Mouse (Mus musculus) inflammation-experienced regulatory T-cells, adult 6 months (primary cell): Measurements from ENCODE around the gene Mettl7a2. TPM values are rescaled to one million over a fixed set of nuclear protein-coding genes. Genes with fewer than 3 reads are reported as not detected.
"Not testable (repeated sequence)": the region's sequence is repeated elsewhere in the genome, so short reads cannot be mapped to it uniquely, and the experiment has no call there.

ENCODE experiments used
- ATAC-seq: one replicate; pipeline ENCODE4 v1.8.0; 2017
- polyA plus RNA-seq, 3 experiments: library from polyadenylated mRNA; unstranded; fragments of 100-300 nt; shearing (Covaris generic); gene quantifications; one replicate each; pipeline ENCODE4 v1.2.1; 2017

Gene Mettl7a2
- polyA plus RNA-seq, 3 experiments from 2014 or later = not detected

DNA sequence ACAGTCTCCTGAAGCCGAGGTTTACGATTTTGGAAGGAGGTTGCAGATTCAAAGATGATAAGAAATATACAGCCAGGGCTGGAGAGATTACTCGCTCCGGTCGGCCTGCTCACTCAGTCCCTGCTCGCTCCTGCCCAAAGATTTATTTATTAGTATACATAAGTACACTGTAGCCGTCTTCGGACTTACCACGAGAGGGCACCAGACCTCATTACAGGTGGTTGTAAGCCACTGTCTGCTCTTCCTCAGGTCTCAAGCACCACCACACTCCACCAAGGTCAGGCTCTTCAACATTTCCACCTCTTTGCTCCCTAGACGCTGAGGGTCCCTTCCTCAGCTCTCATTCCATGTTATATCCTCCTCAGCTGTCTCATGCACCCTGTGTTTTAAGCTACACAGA, 15.2 kb upstream of the Mettl7a2 start:
- ATAC-seq = not testable (repeated sequence)

- ATAC-seq = not testable (repeated sequence)
Measured at GRCm38 (mm10) chr15:100341314-100341980, 11.6 kb upstream of the Mettl7a2 start.

DNA sequence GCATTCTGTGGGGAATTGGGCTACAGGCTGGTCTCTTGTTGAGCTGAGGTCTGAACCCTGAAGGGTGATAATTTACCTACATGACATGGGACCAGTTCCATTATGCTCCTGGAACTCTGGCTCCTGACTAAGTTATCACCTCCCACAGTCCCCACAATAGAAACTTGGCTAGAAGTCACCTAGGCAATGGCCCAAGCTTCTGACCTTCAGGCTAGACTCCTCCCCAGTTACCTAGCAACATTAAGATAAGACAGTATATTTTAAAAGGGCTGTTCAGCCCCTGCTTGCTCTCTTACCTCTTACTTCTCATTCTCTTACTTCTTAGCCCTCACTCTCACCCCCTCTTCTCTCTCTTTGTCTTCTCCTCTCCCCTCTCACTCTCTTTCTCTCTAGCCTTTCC, 7.5 kb upstream of the Mettl7a2 start:
- ATAC-seq = no peak

GRCm38 (mm10) chr15:100346761-100347160, 6.2 kb upstream of the Mettl7a2 start:
- no peak for ATAC-seq

GRCm38 (mm10) chr15:100349496-100349895, 3.5 kb upstream of the Mettl7a2 start:
- ATAC-seq = no peak

DNA sequence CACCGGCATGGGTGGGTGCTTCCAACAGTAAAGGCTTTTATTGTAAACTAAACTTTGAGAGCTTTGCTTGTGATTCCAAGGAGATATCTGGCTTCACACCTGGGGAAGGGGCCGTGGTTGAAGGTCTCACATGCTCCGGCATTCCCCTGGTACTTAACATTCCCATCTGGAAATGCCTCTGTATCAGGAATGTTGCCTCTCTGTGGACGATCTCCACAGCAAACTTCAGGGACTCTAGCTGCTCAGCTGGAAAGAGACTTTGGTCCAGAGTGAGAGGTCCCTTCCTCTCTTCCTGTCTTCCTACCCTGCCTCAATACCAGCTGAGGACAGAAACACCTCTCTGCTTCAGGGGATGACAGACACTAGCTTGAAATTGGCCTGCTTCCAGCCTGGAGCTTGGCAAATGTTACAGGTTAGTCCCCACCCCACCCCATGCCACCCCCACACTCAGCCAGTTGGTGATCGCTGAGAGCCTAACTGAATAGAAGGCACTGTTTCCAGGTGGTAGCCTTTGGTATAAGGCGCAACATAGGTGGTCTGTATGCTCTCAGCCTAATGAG, 1.4 kb upstream of the Mettl7a2 start:
- no peak for ATAC-seq

GRCm38 (mm10) chr15:100353399-100353798, 399 bp downstream of the Mettl7a2 start:
- not testable (repeated sequence) for ATAC-seq

DNA sequence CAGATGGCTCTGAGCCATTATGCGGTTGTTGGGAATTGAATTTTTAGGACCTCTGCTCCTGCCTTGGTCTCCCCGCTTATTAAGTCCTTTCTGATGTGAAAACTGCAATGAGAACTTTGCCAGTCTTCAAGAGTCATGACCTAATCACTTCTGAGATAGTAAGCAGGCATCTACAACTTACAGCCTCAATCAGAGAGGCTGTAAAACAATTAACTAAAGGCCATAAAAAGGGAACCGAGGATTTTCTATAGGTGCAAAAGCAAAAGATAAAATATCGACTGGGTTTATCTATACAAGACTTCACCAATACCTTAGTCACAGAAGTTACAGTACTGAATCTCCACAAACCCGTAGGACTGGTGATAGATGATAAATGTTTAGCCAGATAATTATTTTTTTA, 2.9 kb downstream of the Mettl7a2 start:
- ATAC-seq = no peak

- ATAC-seq = no peak
Measured at GRCm38 (mm10) chr15:100364242-100364641, 11.2 kb downstream of the Mettl7a2 start, which contains the start of gene Higd1c. Gene Higd1c, plus strand, starts transcription at chr15:100364542.

GRCm38 (mm10) chr15:100365967-100366366, 13.0 kb downstream of the Mettl7a2 start:
- not testable (repeated sequence) for ATAC-seq

- ATAC-seq = no peak
Measured at GRCm38 (mm10) chr15:100367119-100367518, 14.1 kb downstream of the Mettl7a2 start.

GRCm38 (mm10) chr15:100375066-100375465, 22.1 kb downstream of the Mettl7a2 start:
- ATAC-seq = no peak

DNA sequence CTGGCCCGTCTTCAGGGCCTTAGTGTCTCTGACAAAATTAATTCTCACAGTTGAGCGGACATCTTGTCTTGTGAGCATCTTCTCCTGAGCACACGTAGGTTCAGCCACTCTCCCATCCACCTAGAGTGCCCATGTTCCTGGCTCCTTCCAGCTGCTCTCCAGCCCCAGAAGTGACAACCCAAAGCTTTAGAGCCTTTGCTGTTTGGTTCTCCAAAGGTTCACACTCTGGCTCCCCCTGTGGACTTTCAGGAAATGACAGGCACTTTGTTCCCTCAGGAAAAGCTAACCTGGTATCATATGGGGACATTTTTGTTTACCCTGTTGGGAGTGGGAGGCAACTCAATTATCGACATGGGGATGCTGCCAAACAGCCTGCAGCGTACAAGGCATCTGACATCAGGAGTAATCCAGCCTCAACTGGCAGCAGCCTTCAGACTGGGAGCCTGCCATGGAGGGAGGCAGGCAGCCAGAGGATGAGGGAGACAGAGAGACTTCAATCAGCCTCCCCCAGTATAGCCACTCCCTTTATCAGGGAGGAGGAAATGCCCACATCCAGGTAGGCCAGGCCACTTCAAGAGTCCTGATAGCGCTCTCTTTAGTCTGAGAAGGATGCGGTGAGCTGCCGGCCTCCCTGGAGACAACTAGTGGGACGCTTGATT, 25.0 kb downstream of the Mettl7a2 start:
- ATAC-seq = not testable (repeated sequence)

DNA sequence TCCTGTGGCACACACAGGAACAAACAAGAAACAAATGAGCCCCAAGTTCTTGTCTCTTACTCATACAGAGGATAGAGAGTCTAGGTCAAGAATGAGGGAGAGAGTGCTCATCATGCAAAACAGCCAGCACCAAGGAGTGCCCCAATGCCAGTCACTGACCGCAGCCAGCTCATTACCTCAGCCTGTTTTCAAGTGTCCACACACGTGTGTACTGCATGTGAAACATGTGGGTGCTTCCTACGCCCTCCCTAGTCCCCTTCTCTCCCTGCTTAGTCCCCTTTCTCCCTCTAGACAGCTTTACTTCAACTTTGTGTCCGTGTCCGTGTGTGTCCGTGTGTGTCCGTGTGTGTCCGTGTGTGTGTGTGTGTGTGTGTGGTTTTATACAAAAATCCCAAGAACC, 26.7 kb downstream of the Mettl7a2 start:
- ATAC-seq = no peak

GRCm38 (mm10) chr15:100380104-100380503, 27.1 kb downstream of the Mettl7a2 start:
- ATAC-seq = no peak

DNA sequence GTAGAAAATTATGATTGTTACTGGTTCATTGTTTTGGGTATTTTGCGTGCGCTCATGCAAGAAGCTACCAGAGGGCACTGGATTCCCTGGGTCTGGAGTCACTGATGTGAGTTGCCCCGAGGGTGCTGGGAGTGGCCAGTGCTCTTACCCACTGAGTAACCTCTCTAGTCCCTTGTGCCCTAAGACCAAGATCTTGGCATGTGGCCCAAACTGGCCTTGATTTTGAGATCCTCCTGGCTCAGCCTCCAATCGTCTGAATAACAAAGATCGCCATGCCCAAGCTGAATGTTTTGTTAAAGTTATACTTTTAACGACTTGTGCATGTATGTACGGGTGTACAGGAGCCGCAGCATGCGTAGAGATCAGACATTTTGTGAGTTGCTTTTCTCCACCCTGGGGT, 32.7 kb downstream of the Mettl7a2 start:
- no peak for ATAC-seq

- no peak for ATAC-seq
Measured at GRCm38 (mm10) chr15:100387544-100388223, 34.7 kb downstream of the Mettl7a2 start.

DNA sequence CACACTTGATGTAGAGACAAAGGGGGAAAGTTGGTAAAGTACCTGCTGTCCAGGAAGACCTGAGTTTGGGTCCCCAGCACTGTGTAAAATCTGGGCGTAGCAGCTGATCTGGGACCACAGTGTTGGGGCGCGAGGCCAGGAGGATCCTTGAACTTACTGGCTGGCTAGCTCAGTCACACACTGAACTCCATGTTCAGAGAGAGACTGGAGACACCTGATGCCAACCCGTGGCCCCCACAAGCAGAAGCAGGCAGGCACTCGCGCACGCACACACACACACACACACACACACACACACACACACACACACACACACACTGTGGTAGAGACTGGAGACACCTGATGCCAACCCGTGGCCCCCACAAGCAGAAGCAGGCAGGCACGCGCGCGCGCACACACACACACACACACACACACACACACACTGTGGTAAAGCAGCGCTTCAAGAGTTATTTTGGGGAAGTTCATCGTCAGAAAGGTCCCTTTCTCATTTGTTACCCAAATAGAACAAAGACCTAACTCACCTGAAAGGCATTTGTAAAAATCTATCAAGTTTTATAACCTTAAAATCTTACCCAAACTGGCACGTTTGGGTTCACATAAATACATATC, 35.3 kb downstream of the Mettl7a2 start:
- ATAC-seq = no peak

DNA sequence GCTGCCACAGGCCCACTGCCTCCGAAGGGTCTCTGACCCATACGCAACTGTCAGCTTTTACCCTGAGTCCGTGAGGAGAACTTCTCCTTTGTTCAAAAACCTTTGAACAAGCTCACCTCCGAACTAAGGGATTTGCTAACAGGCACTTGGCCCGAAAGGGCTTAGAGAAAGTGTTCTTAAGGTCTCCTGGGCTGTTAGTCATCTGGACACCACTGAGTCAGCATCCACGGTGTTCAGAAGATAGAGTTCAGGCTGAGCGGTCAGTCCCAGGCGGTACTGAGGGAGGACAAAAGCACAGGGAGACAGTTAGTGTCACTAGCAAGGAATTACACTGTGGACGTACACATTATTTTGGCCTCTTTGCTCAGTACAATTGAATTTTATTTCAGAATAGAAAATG, 35.9 kb downstream of the Mettl7a2 start:
- no peak for ATAC-seq

DNA sequence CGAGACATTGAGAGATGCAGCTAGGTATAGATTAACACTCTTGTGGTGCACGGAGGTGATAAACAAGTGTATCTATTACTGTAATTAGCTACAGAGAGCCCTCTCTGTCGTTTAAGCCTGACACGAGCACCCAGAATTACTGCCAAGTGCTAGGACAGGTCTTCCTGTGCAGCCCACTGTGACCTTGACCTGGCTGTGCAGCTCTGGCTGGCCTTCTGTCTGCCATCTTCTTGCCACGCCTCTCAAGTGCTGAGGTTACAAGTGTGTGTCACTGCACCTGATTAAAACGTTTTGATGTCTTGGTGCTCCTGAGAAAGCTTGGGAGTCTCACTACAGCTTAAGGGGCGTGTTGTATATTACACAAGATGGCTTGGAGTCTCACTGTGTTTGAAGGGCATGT, 38.1 kb downstream of the Mettl7a2 start:
- ATAC-seq = no peak

GRCm38 (mm10) chr15:100391599-100391998, 38.6 kb downstream of the Mettl7a2 start:
- ATAC-seq = no peak

- no peak for ATAC-seq
Measured at GRCm38 (mm10) chr15:100393016-100393415, 40.0 kb downstream of the Mettl7a2 start.

GRCm38 (mm10) chr15:100395561-100395960, 42.6 kb downstream of the Mettl7a2 start:
- ATAC-seq = no peak
